Mouse (Mus musculus): ENCODE results near the gene Ang.

Ang gene

GRCm38 (mm10) chr14:51090921-51091900 is at the start of gene Ang, which contains the start of gene Rnase4:
Ang (plus strand) TSS chr14:51091150.
Rnase4 (plus strand) TSS chr14:51091077.
- DNase-seq: peak; percentile 26 to 36

DNA sequence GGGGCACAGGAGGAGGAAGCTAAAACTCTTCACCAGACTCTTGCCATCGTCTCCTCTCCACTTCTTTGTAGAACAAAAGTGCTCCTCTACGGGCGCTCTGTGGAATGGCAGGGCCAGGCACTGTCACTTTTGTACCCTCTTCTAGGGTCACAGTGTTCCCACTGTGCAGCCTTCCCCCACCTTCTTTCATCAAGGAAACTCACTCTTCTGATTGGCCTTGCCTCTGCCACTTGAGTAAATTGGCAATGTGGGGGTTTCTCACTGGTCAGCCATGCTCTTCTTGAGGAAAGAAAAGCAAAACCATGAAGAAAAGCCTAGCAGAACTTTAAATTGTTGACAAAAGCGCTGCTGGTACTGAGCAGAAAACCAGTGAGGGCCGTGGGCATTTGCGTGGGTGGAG is 49.2 kb upstream of the Ang start, which contains the start of gene Rnase9:
Gene Rnase9 (minus strand): TSS at position 101 of the 400 bp plus-strand sequence.
- no peak for DNase-seq

DNA sequence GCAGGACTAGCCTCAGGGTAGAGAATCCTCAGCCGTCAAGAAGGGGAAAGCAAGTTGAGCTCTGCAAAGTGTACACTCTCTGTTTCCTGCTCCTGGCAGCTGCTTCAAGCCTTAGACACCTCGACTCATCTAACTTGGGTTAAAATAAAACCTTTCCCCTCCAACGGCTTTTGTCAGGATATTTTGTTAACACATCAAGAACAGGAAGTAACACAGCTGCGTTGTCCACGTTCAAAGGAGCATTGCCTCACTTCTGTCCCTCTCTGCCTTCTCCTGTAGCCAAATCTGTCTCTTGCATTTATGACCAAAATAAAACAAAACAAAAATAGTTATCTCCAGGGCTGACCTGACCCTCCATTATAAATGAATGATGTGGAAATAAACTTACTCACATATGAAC is 43.1 kb upstream of the Ang start:
- DNase-seq: no peak

- DNase-seq: no peak
These were observed 40.9 kb upstream of the Ang start, which contains the start of gene Rnase11 for GRCm38 (mm10) chr14:51050063-51050462. Rnase11 (minus strand) TSS chr14:51050163.

DNA sequence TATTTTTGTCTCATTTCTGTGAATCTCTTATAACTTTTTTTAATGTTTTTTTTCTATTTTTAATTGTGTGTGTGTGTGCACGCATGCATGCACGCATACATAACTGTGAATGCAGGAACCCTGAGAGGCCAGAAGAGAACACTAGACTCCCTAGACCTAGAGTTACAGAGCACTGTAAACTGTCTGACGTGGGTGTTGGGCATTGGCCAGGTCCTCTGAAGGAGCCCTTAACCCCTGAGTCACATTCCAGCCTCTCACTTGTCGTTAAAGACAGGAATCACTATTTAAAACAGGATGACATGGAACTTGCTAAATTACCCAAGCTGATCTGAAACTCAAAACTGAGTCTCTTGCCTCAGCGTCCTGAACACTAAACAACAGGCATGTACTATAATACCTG is 39.0 kb upstream of the Ang start:
- no peak for DNase-seq

DNA sequence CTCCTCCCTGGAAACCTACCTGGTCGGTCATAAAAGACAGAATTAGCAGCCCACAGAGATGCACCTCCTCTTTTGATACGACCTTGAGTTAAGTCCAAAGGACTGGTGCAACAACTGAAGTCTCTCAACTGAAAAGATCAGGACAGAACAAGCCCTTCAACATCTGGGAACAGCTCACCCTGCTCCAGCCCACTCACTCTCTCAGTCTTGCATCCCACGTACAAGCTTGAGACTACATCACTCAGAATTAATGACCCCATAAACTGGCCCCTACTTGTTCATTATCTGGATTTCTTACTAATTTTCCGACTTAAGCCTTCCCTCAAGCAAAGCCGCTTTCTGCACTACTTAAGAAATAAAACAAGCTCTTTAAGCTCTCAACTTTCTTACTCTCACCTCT is 37.8 kb upstream of the Ang start:
- no peak for DNase-seq

DNA sequence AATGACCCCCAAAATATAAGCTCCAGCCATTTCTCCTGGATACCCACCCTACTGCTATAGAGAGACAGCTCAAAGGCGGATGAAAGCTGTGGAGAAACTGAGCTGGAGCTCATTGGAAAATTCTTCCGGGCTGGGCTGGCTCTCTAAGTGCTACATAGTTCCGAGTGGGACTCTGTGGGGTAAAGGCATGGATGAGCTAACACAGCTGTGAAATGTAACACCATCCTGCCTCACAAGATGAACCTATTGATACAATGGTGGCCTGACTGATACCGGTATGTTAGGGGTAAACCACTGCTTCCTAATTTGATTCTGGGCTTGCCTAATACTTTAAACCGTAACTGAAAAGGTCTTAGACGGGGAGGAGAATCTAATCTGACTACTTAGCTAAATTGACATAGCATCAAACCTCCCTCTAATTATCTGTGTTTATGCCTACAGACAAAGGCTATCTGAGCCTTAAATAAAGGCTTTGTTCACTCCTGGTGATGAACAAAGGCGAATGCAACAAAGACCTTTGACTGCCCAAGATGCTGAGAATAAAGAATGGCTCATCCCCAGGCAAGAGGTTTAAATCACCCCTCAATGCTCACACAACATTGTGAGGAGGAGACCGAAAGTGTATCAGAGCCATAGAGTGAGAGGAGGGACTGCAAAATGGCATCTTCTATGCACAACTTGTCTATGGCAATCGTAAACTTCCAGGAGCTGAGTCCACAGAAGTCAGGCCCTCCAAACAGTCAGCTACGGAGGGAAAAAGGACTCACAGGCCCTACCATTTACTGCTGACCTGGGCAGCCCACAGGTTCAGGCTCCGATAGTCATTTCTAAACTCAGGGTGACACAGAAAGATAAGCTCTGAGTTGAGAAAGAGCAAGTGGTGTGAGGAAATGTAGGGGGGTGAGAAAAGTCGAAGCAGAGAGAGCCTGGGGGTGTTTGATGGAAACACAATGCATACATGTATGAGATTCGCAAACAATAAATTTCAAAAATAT is 36.4 kb upstream of the Ang start:
- DNase-seq: no peak

- peak in 1 of 2 experiments; percentile 20 for DNase-seq
These were observed 33.5 kb upstream of the Ang start, which contains the start of gene Rnase12 for GRCm38 (mm10) chr14:51057401-51057831. Rnase12 (minus strand) TSS chr14:51057661.

DNA sequence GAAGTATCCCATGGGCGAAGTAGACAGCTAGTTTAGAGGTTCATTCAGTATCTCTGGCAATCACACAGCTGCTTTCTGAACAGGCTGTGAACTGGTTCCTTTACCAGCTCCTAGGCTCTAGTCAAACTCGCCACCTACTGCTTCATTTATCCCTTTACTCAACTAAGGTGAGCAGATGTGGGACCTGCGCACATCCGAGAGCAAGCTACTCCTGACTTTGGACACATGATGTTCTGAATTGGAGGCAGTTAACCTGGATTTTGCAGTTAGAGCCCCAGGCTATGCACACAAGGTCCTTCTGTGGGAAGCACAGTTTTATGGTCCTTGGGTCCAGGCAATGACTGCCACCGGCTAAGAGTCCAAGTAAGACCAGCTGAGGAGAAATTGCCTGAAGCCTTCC is 30.2 kb upstream of the Ang start:
- no peak for DNase-seq

- DNase-seq: no peak
These were observed 22.0 kb upstream of the Ang start for GRCm38 (mm10) chr14:51068956-51069355.

GRCm38 (mm10) chr14:51069617-51070016 is 21.3 kb upstream of the Ang start:
- peak in 1 of 2 experiments; percentile 59 for DNase-seq

DNA sequence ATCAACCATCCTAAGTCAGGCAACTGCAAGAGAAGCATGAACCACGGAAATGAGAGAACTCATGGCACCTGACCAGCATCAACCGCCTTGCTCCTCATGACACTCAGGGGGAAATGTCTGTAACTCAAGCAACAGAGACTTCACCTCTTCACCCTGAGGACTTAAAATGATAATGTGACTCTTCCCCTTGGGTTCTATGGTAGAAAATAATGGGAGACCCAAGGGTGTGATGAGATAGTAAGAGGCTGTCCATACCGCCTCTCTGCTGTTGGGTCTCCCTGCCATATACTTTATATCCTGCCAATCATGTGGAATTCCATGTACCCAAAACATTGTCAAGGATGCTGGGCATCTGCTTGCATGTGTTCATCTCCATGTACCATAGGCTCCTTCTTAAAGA is 16.6 kb upstream of the Ang start, which contains the start of gene Olfr750:
Gene Olfr750 (minus strand): TSS at position 101 of the 400 bp plus-strand sequence.
- no peak for DNase-seq

GRCm38 (mm10) chr14:51079180-51079579 is 11.8 kb upstream of the Ang start:
- no peak for DNase-seq

DNA sequence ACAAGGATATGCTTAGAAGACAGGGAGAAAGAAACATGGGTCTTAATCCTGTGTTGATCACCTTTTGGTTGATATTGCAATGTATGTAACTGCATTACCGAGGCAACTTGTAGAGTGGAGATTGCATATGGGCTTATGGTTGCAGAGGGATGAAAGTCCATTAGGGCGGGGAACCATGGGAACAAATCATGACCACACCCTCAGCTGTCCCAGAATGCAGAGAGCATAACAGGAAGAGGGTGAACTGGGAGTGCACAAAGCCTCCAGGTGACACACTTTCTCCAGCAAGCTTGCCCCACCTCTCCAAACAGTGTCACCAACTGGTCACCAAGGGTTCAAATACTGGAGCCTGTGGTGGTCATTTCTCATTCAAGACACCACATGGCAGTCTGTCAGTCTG is 9.9 kb upstream of the Ang start:
- no peak for DNase-seq

DNA sequence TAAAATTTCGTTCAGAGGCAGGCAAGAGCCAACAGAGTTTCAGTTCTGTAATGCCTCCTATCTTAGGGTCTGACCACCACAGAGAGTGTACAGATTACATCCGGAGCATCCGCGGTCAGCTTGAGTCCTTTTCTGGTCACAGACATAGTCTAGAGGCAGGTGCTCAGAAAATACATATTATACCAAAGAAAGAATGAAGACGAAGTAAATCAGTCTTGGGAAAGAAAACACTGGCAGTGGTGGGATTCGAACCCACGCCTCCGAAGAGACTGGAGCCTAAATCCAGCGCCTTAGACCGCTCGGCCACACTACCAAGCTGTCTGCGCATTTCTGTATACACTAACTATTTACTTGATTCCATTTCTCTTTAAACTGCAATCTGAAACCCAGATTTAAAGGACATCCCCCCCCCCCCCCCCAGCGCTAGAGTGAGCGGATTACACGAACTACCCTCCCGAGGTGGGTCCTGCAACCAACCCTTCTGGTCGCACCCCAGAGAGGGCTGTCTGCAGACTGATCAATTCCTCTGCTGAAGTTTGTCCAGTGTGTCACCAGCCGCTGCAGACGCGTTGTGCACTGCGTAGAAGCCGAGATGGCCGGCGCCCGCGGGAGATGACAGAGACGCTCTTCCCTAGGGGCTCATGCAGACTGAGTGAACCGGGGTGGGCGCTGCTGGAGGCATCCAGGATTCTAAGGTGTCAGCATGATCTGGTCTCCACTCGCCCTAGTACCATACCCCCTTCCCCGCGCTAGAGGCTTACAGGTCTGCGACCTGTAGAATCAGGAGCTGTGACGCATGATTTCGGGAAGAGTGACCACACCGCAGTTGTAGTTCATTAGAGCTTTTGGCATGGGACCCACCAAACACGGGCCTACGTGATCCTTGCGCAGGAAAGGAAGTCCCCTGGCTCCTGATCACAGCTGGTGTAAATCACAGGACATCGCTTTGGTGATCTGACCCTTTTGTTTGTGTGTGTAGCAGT is 8.1 kb upstream of the Ang start:
- DNase-seq: peak; percentile 48 to 76

DNA sequence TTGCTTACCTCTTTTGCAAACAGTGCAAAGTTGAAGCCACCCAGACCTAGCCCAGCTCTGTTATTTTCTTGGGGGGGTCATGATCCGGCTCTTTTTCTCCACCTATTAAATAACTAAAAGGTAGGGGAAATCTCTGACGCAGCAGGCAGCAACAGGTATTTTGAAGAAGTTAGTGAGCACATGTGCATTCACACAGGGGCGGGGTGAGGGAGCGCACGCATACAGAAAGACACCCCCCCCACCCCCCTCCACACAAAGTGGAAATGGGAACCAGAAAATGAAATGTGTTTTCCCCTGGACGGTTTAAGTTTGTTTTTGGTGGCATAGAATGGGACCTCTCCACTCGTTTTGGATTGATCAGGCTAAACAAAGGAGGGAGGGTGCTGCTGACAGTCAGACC is 7.1 kb upstream of the Ang start:
- no peak for DNase-seq

DNA sequence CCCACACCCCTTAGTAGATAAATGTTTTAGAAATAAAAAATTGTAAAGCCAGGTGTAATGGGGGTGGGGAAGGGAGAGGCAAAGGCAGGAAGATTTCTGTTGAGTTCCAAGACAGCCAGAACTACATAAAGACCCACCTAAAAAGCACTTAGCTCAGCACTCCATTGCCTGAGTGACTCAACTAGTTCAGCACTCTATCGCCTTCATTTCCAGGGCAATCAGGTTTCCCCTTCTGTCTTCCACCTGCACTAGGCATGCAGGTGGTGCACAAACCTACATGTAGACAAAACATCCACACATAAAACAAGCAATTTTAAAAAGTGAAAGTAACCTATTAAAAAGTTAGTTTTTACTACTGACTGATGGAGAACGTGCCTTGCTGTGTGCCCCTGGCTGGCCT is 5.9 kb upstream of the Ang start:
- DNase-seq: no peak

- DNase-seq: no peak
These were observed 5.0 kb upstream of the Ang start for GRCm38 (mm10) chr14:51085911-51086310.

- DNase-seq: no peak
These were observed 3.2 kb upstream of the Ang start for GRCm38 (mm10) chr14:51087762-51088161.

DNA sequence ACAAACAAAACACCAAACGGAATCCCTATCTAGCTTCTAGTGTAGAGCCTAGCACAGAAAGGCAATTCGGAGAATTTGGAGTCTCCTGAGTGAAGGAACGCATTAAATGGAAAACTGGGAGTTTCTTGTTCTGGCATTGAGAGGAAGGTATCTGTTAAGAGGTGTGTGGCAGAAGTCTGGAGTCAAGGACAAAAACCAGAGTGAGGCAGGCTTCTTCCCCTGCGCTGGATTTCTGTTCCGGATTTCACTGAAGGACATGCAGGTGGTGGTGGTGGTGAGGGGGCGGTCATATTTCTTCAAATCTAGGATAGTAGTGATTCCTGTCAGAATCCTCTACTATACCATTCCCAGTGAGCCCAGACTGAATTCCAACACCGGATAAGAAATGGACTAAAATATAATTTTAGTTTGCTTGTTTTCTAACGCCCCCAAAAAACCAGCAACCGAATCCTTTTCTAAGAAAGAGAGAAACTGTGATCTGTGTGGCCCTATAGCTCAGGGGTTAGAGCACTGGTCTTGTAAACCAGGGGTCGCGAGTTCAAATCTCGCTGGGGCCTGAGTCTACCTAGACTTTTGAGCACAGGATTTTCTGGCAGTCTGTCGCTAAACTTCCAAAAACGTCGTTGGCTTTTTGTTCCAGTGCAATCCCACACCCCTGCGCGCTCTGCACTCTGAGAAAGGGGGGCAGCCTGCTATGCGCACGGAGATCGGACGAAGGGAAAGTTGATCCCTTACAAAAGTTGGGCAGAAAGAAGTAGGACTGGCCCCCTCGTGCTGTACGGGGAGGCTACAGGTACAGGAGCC is 2.6 kb upstream of the Ang start:
- DNase-seq: peak; percentile 68 to 80
